Mouse (Mus musculus): ENCODE measurements at regions not wholly inside any gene's neighbourhood (a gene's known extent, or its start where the extent isn't known, plus 50 kb on each side); places are given as distances from the start of the nearest gene placed in this dataset.

DNA sequence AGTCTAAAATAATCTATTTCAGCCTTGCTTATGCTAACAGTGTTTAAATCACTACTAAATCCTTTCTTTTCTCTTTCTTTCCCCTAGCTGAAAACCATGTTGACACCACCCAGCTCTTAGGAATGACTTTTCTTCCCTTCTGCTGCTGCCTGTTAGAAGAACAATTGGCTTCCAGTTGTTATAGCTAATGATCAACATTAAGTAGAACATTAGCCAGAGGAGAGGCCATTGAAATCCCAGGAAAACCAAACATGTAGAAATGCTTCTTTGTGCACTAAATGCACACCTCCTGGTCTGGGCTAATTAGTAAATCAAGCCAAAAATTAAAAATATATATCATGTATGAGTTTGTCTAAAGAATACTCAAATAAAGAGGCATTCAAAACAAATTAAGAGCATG, 703.0 kb upstream of the Arpp21 start:
- no peak for DNase-seq (ENCODE audit: low read depth, low spot score)

DNA sequence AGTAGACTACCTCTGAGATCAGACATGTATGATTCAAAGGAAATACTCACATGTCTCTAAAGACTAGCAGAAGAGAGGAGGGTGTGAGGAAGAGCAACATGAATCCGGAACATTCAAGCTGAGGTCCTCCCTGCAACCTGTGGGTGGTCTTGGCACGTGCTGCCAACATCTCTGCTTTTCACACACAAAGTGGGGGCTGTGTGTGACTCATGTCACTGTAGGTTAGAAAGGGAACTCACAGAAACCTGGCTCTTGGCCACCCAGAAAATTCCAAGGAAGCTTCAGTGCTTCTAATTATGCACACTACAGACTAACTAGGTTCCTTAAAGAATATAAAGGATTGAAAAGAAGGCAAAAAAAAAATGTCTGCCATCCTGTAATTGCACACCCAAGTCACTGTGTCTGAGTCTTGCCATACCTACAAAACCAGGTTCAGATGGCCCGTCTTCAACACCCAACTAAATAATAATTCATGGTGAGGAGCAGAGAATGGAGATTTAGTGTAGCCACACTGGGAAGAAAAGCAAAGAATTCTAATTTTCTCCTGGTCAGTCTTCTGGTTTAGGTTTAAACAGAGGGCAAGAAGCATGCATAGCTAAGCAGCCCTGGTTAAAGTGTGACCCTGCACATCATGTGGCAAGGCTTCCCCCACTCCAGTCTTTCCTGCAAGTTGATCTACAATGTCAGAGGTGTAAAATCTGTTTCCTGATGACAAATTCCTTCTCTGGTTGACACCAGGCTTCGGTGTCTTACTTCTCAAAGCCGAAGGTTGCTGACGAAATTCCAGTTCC, 673.8 kb upstream of the Arpp21 start:
- DNase-seq (ENCODE audit: low read depth, low spot score), result no peak

DNA sequence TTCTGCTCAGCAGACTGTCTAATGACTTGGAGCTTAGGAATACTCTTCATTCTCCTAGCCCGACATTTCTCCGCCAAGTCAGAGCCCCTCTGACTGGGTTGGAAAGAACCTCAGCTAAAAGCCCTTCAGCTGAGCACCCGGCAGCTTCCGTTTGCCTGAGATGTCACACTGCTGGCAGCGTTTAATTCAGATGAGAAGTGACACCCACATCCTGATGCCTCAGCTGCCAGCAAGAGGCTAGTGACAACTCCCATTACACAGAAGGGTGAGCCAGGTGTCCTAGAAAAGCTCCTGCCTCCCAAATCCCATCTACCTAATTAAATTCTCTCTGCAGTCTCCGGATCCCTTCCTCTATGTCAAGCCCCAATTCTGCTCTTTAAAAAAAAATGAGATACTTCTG, 670.2 kb upstream of the Arpp21 start:
- DNase-seq (ENCODE audit: low read depth, low spot score), result no peak

- no peak for DNase-seq (ENCODE audit: low read depth, low spot score)
Measured at GRCm38 (mm10) chr9:112864921-112865320, 629.2 kb upstream of the Arpp21 start.

DNA sequence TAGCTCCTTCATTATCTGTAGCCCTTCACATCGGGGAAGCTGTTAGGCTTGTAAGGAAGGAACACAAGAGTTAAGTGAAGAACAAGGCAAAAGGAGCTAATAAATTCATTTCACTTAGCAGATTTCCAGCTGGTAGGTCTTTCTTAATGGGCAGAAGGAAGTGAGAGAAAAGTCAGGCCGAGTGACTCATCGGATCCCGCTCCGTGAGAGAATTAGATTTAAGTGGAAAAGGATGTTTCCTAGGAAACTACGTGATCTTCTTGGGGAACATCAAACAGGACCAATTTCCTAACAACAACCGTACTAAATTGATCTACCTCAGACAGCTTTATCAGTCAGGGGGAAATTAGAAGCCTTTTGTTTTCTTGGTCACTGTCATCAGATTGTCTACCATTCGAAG, 625.4 kb upstream of the Arpp21 start:
- no peak for DNase-seq (ENCODE audit: low read depth, low spot score)

DNA sequence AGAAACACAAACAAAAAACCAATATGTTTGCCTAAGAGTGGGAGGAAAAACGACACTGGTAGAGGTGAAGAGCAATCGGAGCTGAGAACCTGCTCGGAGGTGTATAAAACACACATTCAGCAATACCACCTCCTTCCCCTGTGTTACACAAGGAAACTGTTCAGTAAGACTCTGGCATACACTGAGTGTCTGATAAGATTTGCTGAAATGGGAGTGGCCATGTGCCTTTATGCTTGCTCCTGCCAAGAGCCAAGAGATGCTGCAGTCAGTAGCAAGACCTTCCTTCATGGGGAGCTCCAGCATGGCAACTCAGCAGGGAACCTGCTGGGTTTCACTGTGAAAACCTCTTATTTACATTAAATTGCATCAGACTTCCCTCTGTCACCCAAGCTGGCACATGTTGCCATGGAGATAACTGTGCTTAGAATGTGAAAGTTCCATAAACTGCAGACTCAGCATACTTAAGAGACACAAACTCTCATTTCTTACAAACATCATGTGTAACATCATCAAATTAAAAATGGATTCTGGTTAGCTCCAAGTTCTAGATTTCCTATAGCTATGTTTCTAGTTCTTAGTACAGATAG, 624.7 kb upstream of the Arpp21 start:
- no peak for DNase-seq (ENCODE audit: low read depth, low spot score)

DNA sequence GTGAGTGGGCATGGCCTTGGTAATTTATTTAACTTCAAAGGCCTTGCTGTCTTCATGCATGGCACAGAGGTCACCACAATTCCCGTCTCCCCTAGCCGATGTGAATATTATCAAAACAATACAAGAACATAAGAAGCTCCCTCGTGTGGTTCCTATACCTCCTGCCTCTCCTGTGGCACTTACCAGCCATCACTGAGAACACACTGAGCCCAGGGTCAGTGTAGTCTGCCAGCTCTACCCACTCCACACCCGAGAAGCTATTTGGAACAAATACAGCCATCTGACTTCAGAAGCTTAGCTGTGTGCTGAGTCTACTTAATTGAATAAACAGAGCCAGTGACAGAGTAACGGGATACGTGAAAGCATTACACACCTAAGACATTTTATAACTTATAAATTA, 605.7 kb upstream of the Arpp21 start:
- DNase-seq (ENCODE audit: low read depth, low spot score), result no peak

DNA sequence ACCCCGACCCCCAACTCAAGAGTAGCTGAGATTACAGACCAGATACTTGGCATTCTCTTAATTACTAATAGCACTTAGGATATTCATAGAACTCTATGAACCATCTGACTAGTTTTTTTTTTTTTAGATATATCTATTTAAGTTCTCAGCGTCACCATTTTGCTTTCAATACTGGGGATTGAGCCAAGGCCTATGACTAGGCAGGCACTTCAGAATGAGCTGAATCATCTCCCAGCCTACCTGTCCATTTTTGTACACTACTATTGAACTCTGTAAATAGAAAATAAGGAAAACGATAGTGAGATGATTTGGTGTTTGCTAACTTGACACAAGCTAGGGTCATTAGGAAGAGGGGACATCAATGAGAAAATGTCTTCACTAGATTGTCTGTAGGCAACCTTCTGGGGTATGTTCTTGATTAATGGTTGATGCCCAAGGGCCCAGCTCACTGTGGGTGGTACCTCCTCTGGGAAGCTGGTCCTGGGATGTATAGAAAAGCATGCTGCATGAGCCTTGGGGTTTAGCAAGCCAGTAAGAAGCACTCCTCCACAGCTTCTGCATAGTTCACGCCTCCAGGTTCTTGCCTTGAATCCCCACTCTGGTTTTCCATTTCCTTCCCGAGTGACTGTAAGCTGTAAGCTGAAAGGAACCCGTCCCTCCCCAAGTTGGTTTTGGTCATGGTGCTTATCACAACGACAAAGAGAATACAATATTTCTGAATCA, 603.5 kb upstream of the Arpp21 start:
- no peak for DNase-seq (ENCODE audit: low read depth, low spot score)

GRCm38 (mm10) chr9:112837563-112837962, 601.8 kb upstream of the Arpp21 start:
- no peak for DNase-seq (ENCODE audit: low read depth, low spot score)

GRCm38 (mm10) chr9:112834441-112835245, 598.9 kb upstream of the Arpp21 start:
- no peak for DNase-seq (ENCODE audit: low read depth, low spot score)

- DNase-seq (ENCODE audit: low read depth, low spot score), result no peak
Measured at GRCm38 (mm10) chr9:112831102-112831501, 595.4 kb upstream of the Arpp21 start.

DNA sequence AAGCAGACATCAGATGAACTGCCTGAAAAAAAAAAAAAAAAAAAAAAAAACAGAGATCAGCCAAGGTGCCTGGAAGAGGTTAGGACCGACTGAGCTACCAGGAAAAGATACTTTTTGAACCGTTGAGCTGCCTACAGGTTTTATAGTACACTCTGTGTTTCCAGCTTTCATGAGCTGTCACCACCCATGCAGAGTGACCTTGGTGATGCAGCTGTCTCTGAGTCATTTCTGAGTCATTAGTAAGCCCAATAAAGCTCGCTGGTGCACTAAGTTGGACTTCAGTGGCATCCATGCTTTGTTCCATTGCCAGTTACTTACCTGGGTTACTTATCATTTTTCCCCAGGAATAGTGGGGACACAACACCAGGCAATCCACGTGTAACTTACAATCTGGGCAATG, 592.9 kb upstream of the Arpp21 start:
- DNase-seq (ENCODE audit: low read depth, low spot score), result no peak

- DNase-seq (ENCODE audit: low read depth, low spot score), result no peak
Measured at GRCm38 (mm10) chr9:112826592-112826991, 590.9 kb upstream of the Arpp21 start.

DNA sequence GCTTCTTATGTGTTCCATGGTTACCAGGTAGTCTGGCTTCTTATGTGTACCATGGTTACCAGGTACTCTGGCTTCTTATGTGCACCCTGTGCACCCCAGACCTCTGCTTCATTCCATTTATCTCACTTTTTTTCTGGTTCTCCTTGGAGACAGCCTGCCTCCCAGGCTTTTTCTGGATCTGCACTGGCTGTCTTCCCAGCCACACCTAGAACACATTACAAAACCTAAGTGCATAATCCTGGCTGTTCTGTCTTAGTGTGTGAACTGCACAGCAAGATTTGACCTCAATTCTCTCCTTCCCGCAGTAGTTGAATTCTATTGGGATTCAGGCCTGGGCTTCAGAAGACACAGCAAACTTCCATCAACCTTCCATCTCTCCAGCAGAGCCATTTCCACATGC, 586.2 kb upstream of the Arpp21 start:
- no peak for DNase-seq (ENCODE audit: low read depth, low spot score)

- no peak for DNase-seq (ENCODE audit: low read depth, low spot score)
Measured at GRCm38 (mm10) chr9:112811946-112812345, 576.2 kb upstream of the Arpp21 start.

DNA sequence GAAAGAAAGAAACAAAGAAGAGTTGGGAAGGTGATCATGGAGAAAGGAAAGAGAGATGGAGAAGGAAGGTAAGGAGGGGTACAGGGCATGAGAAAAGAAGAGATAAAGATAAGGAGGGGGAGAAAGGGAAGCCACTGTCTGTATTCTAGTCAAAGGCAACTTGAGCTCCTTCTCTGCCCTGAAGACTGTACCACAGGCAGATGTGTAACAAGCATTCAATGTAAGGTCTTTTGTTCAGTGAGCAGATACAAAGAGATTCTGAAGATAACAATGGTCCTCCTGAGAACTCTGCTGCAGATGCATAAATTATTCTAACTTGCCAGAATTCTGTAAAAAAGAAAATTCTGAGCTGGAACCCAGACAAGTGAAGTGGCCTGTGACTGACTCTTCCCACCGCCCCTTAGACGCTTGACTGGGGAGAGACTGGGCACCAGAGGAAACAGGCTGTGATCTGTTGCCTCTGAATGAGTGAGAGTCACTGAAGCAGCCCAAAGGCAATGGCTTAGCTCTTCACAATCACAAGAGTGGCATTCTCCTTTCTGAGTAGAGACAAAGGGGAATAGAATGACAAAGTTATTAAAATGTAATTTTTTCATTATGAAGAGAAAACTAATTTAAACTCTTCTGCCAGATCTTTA, 564.0 kb upstream of the Arpp21 start:
- no peak for DNase-seq (ENCODE audit: low read depth, low spot score)

- DNase-seq (ENCODE audit: low read depth, low spot score), result no peak
Measured at GRCm38 (mm10) chr9:112793537-112793936, 557.8 kb upstream of the Arpp21 start.

DNA sequence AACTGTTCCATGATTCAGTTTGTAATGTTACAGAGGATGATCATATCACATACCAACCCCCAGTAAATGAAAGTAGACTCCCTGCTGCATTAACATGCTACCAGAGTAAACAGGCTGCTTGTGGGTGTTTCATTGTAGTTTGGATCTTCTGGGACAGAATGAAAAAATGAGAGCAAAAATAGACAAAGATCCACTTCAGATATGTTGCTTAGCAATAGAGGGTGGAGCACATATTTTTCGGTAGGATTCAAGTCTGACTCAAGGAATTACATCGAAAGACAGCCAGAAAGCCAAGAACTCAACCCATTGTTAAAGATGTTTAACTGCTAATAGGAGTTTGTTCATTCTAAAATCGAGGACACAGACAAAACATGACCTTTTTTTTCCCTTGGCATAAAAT, 536.2 kb upstream of the Arpp21 start:
- DNase-seq (ENCODE audit: low read depth, low spot score), result no peak

DNA sequence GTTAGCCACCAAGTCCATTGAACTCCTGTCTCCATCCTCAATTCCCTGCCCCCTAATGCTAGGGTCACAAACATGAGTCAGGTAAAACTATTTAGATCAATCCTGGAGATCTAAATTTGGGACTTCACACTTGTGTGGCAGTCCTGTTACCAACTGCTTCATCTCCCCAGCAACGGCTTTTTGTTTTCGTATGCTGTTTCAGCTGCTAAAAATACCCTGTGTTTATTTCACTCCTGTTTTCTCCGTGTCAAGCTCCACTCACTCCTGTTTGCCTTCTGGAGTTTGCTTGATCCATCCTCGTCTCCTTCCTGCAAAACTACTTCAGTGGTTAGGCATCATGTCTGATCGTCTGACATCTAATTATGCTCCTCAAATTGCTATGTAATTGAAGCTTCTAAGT, 508.9 kb upstream of the Arpp21 start:
- no peak for DNase-seq (ENCODE audit: low read depth, low spot score)

- DNase-seq (ENCODE audit: low read depth, low spot score), result no peak
Measured at GRCm38 (mm10) chr9:112743871-112744590, 508.3 kb upstream of the Arpp21 start.

DNA sequence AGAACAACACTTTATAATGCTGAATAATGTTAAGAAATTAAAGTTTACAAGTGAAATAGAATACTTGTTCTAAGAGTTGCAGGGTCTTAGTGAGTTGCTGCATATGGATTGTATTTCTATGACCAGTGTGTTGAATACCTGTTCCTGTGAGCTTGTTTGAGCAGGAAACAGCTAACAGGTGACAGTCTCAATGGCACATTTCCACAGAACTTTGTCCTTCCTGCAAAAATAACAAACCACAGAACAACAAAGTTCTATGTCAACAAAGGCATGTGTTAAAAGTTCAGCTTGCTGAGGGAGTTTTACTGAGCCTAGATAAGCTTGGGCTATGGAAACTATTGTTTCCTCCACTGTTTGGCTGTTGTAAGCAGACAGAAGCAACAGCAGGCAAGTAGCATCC, 500.0 kb upstream of the Arpp21 start:
- DNase-seq (ENCODE audit: low read depth, low spot score), result no peak
